Mouse (Mus musculus) frontal cortex, postnatal 36 days (tissue): ENCODE results near the gene 7420426K07Rik.

ENCODE experiments used
- DNase-seq, 2 experiments: peaks; one replicate each; pipeline ENCODE4 v3.0.0; 2022; ENCODE audit warnings: low spot score in 2 of 2

The 7420426K07Rik gene

GRCm38 (mm10) chr9:98902819-98903218 lies at the start of gene 7420426K07Rik:
7420426K07Rik (plus strand) TSS chr9:98903119.
- no peak for DNase-seq

- no peak for DNase-seq
Observed at GRCm38 (mm10) chr9:98856210-98856609, 46.7 kb upstream of the 7420426K07Rik start, which contains the start of gene Prr23a2. Prr23a2 (plus strand) TSS chr9:98856494.

GRCm38 (mm10) chr9:98863463-98863862 lies 39.5 kb upstream of the 7420426K07Rik start:
- no peak for DNase-seq

GRCm38 (mm10) chr9:98864571-98864970 lies 38.3 kb upstream of the 7420426K07Rik start, which contains the start of gene Prr23a3:
Prr23a3 (plus strand) TSS chr9:98864767.
- DNase-seq: no peak

GRCm38 (mm10) chr9:98901486-98901885 lies 1.4 kb upstream of the 7420426K07Rik start:
- DNase-seq: no peak

GRCm38 (mm10) chr9:98920629-98921523 lies 18.0 kb downstream of the 7420426K07Rik start:
- DNase-seq: no peak

GRCm38 (mm10) chr9:98923119-98923518 lies 20.2 kb downstream of the 7420426K07Rik start:
- peak; percentile 13 to 30 for DNase-seq

- no peak for DNase-seq
Observed at GRCm38 (mm10) chr9:98924183-98924582, 21.3 kb downstream of the 7420426K07Rik start.

- DNase-seq: no peak
Observed at GRCm38 (mm10) chr9:98929496-98929895, 26.6 kb downstream of the 7420426K07Rik start.

- DNase-seq: no peak
Observed at GRCm38 (mm10) chr9:98932931-98933330, 30.0 kb downstream of the 7420426K07Rik start.

- no peak for DNase-seq
Observed at GRCm38 (mm10) chr9:98935190-98935909, 32.4 kb downstream of the 7420426K07Rik start.

GRCm38 (mm10) chr9:98939290-98939689 lies 36.4 kb downstream of the 7420426K07Rik start:
- no peak for DNase-seq

GRCm38 (mm10) chr9:98952171-98953050 lies 49.5 kb downstream of the 7420426K07Rik start:
- DNase-seq: peak in 1 of 2 experiments; percentile 22

GRCm38 (mm10) chr9:98953291-98953690 lies 50.4 kb downstream of the 7420426K07Rik start:
- DNase-seq: no peak

GRCm38 (mm10) chr9:98953830-98954229 lies 50.9 kb downstream of the 7420426K07Rik start:
- no peak for DNase-seq
